Mouse (Mus musculus) CH12.LX (cell line): ENCODE results near the gene Ndufa13.

ENCODE experiments used
- CHD2 ChIP-seq: IDR thresholded peaks from 2 replicates; pipeline ENCODE4 v1.6.1; 2011; ENCODE audit warnings: low read length, improper control_type of control experiment
- RCOR1 ChIP-seq: conservative IDR thresholded peaks from 2 replicates; pipeline ENCODE4 v1.6.1; 2012; ENCODE audit warnings: low read depth, mild to moderate bottlenecking, inconsistent platforms, low read length, improper control_type of control experiment
- ZC3H11A ChIP-seq: IDR thresholded peaks from 2 replicates; pipeline ENCODE4 v1.6.1; 2012; ENCODE audit warnings: low read depth, mild to moderate bottlenecking, inconsistent platforms, low read length, improper control_type of control experiment
- ZMIZ1 ChIP-seq: IDR thresholded peaks from 2 replicates; pipeline ENCODE4 v1.6.1; 2012; ENCODE audit warnings: low read depth, mild to moderate bottlenecking, inconsistent platforms, low read length, improper control_type of control experiment

DNA sequence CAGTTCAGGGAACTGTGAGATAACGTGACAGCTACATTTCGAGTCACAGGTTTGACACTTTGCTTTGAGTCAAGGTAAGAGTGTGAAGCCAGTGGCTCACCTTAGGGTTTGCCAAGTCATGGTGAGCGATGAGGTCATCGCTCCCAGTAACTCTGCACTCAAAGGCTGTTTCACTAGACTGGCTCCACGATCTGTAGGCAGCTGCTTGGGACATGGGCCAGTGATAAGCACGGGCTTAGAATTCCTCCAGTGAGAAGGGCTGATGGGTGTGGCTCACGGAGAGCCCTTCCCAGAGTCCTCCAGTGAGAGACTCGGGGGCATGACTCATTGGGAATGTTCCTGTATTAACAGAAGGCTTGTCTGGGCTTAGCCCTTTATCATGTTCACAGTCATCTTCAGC, 53.4 kb downstream of the Ndufa13 start:
- no peak for TF ChIP-seq CHD2
- TF ChIP-seq RCOR1: no peak
- no peak for TF ChIP-seq ZMIZ1
- TF ChIP-seq ZC3H11A: no peak
